Mouse (Mus musculus) forebrain, embryonic 14.5 days (tissue): Measurements from ENCODE around the gene Tedc1. TPM values are rescaled to one million over a fixed set of nuclear protein-coding genes. Genes with fewer than 3 reads are reported as not detected.

ENCODE experiments used
- ATAC-seq: fragments of 200-750 bp; cut with Nextera tagmentation; 2 replicates; pipeline ENCODE4 v1.8.0; 2017; ENCODE audit warnings: mild to moderate bottlenecking, moderate library complexity
- DNase-seq: peaks from one replicate; pipeline ENCODE4 v3.0.0-alpha.2; 2015; ENCODE audit warnings: low spot score
- H3K27ac ChIP-seq: fragments of 300-500 bp; sonication (generic); 2 replicates; pipeline ENCODE4 v1.5.1; 2014; ENCODE audit warnings: low read depth, mild to moderate bottlenecking, control low read depth, low read length, moderate library complexity
- H3K27me3 ChIP-seq: fragments of 300-500 bp; sonication (generic); replicated peaks from 2 replicates; pipeline ENCODE4 v1.6.1; 2014; ENCODE audit warnings: low read length, control low read depth, mixed read lengths; ENCODE audit not compliant: control insufficient read depth, insufficient read depth
- H3K36me3 ChIP-seq: fragments of 300-500 bp; sonication (generic); 2 replicates; pipeline ENCODE4 v1.6.1; 2014; ENCODE audit warnings: low read length, control low read depth; ENCODE audit not compliant: control insufficient read depth, insufficient read depth
- H3K4me1 ChIP-seq: fragments of 300-500 bp; sonication (generic); 2 replicates; pipeline ENCODE4 v1.6.1; 2014; ENCODE audit warnings: antibody characterized with exemption, low read length, control low read depth; ENCODE audit not compliant: control insufficient read depth, insufficient read depth
- H3K4me2 ChIP-seq: fragments of 300-500 bp; sonication (generic); 2 replicates; pipeline ENCODE4 v1.6.1; 2014; ENCODE audit warnings: mild to moderate bottlenecking, control low read depth, low read length
- H3K4me3 ChIP-seq: fragments of 300-500 bp; sonication (generic); 2 replicates; pipeline ENCODE4 v1.5.1; 2014; ENCODE audit warnings: low read depth, low read length, control low read depth
- H3K9ac ChIP-seq: fragments of 300-500 bp; sonication (generic); 2 replicates; pipeline ENCODE4 v1.6.1; 2014; ENCODE audit warnings: mild to moderate bottlenecking, low read length, control low read depth, moderate library complexity
- H3K9me3 ChIP-seq: fragments of 300-500 bp; sonication (generic); replicated peaks from 2 replicates; pipeline ENCODE4 v1.6.1; 2016; ENCODE audit warnings: low read length, control low read depth, mixed read lengths; ENCODE audit not compliant: control insufficient read depth
- WGBS: fragments of 180-500 bp; shearing (Covaris S2); extraction: QIAGEN DNeasy Blood & Tissue Kit; methylation state at CpG from one replicate; pipeline ENCODE4 v1.1.7; 2014; 5-methylcytosine and 5-hydroxymethylcytosine counted together
- polyA plus RNA-seq: library from polyadenylated mRNA; unstranded; fragments of >200 nt; fragmentation: Nextera tagmentation; extraction: Ambion mirVana; gene quantifications from 2 replicates; pipeline ENCODE4 v1.2.1, GENCODE M21; 2014

Tedc1 gene
- polyA plus RNA-seq, 1 experiment from 2014 or later = 9.5 TPM

DNA sequence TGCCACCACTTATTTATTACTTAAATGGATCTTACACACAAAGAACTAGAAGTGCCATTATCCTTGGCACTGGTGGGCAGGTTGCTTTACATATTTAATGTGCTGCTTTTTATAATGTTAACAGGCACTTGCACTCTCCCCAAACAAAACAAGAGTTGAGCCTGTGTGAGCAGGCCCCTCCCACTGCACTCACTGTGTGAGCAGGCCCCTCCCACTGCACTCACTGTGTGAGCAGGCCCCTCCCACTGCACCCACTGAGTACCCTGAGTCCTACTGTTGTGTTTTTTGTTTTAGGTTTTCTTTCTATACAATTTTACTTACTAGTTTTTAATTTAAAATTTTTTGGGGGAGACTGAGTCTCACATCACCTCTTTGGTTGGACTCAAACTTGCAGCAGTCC is 45.8 kb downstream of the Tedc1 start:
- ATAC-seq (no peak), DNase-seq (no peak)
- no peaks in the 10 kb centered on the region for H3K4me1 ChIP-seq
- no peak overlapping the region for H3K9ac ChIP-seq
- no peak overlapping the region for H3K4me2 ChIP-seq
- H3K9me3 ChIP-seq = no peaks in the 10 kb centered on the region
- H3K27me3 ChIP-seq = no peaks in the 10 kb centered on the region
- H3K36me3 ChIP-seq = no peaks in the 10 kb centered on the region
- no peak overlapping the region for H3K27ac ChIP-seq
- H3K4me3 ChIP-seq = no peak overlapping the region

DNA sequence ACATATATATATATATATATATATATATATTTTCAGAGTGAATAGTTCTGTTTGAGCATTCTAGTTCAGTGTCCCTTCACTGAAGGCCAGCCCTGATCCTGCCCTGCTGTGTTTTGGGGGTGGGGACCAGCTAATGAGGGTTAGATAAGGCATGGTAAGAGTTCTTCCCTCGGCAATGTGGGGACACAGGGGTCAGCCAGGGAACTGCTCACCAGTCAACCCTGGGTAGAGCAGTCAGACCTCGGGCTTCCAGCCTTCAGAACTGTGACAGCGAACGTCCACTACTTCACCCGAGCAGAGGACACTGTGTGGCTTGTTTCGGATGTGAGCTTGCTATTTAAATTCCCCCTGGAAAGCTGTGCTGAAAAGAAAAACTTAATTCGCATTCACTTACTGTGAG is 47.3 kb downstream of the Tedc1 start:
- Histone ChIP-seq H3K9me3 (no peaks in the 10 kb centered on the region), H3K4me3 (no peak overlapping the region), H3K27me3 (no peaks in the 10 kb centered on the region), H3K4me1 (no peaks in the 10 kb centered on the region), H3K27ac (no peak overlapping the region), H3K9ac (no peak overlapping the region), H3K4me2 (no peak overlapping the region), H3K36me3 (no peaks in the 10 kb centered on the region)
- WGBS = 75% methylated on average over 7 of the region's 7 CpGs
- ATAC-seq (no peak), DNase-seq (no peak)

DNA sequence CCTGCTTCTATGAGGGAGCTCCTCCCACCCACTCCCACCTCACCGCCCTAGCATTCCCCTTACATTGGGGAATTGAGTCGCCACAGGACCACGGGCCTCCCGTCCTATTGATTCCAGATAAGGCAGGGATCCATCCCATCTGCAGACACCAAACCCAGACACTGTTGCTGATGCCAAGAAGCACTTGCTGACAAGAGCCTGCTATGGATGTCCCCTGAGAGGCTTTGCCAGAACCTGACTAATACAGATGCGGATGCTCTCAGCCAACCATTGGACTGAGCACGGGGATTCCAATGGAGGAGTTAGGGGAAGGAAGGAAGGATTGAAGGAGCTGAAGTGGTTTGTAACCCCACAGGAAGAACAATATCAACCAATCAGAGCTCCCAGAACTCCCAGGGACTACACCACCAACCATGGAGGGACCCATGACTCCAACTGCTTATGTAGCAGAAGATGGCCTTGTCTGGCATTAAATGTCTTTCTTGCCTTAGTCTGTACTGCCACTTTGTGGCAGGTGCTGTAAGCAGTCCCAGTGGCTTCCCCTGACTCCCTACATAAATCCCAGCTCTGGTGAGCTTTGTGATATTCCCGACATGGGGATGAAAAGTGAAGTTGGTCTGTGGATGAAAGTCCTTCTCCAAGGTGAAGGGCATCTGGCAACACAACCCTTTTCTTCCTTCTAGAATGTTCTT is 49.2 kb downstream of the Tedc1 start:
- Histone ChIP-seq H3K4me2 (no peak overlapping the region), H3K27ac (no peak overlapping the region), H3K36me3 (no peaks in the 10 kb centered on the region), H3K4me3 (no peak overlapping the region), H3K4me1 (no peaks in the 10 kb centered on the region), H3K27me3 (no peaks in the 10 kb centered on the region), H3K9me3 (no peaks in the 10 kb centered on the region), H3K9ac (no peak overlapping the region)
- ATAC-seq (no peak), DNase-seq (no peak)
- 89% methylated on average over 7 of the region's 7 CpGs for WGBS

DNA sequence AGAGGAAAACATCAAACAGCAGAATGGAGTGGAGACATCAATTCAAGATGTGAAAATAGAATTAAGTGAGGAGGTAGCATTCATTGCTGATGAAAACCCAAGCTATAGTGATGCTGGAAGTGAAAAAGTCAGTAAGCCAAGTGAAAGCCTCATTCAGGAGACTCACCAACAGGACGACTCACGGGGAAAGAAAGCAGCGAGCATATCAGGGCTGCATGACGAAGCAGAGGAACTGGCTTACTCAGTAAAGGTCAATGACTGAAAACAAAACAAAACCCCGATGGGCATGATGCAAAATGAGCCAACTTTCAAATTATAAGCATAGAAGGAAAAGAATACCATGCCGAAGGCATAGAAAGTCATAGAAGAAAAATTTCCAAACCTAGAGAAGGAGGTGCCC is 51.5 kb downstream of the Tedc1 start:
- H3K4me1 ChIP-seq = no peaks in the 10 kb centered on the region
- H3K4me3 ChIP-seq = no peak overlapping the region
- DNase-seq (no peak), ATAC-seq (no peak)
- no peaks in the 10 kb centered on the region for H3K36me3 ChIP-seq
- H3K9ac ChIP-seq = no peak overlapping the region
- 78% methylated on average over 6 of the region's 6 CpGs for WGBS
- H3K27me3 ChIP-seq = no peaks in the 10 kb centered on the region
- H3K9me3 ChIP-seq = no peaks in the 10 kb centered on the region
- H3K4me2 ChIP-seq = no peak overlapping the region
- H3K27ac ChIP-seq = no peak overlapping the region

DNA sequence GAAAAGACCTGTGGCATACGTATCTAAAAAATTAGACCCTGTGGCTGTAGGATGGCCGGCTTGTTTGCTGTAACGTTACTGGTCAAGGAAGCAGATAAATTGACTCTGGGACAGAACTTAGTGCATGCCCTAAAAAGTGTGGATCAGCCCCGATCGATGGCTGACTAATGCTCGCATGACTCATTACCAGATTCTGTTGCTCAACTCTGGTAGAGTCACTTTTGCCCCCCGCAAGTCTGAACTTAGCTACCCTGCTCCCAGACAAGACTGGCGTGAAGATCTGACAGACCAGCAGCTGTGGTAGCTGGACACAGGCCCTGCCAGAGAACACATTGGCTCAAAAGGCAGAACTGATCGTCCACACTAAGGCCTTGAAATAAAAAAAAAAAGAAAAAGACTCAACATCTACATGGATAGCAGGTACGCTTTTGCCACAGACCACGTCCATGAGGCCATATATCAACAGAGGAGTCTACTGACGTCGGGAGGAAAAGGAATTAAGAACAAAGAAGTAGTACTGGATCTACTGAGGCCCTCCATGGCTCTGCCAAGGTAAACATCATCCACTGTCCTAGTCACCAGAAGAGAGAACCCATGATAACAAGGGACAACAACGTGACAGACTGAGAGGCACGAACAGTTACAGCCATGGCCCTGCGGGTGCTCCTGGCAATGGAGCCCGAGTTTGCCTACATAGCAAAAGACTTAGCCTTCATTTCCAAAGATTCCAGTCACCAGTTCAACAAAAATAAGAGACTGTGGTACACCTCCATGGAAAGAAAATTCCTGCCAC is 54.6 kb downstream of the Tedc1 start:
- H3K36me3 ChIP-seq = no peaks in the 10 kb centered on the region
- ATAC-seq = no peak
- 87% methylated on average over 17 of the region's 17 CpGs for WGBS
- no peak overlapping the region for H3K4me3 ChIP-seq
- H3K4me1 ChIP-seq = no peaks in the 10 kb centered on the region
- H3K9ac ChIP-seq = no peak overlapping the region
- no peak overlapping the region for H3K27ac ChIP-seq
- H3K4me2 ChIP-seq = no peak overlapping the region
- DNase-seq = no peak
- H3K9me3 ChIP-seq = no peaks in the 10 kb centered on the region
- H3K27me3 ChIP-seq = no peaks in the 10 kb centered on the region

DNA sequence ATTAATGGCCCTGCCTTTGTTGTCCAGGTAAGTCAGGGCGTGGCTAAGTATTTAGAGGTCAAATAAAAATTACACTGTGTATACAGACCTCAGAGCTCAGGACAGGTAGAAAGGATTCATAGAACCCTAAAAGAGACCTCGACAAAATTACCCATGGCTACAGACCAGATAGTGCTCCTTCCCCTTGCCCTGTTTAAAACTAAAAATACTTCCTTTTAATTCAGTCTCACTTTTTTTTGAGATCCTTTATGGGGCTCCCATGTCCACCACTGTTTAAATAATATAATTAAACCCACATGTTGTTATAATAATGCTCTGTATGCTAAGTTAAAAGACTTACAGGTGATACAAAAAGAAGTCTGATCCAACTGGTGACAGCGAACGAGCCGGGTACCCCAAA is 55.6 kb downstream of the Tedc1 start:
- H3K27me3 ChIP-seq = no peaks in the 10 kb centered on the region
- no peaks in the 10 kb centered on the region for H3K9me3 ChIP-seq
- no peak overlapping the region for H3K4me2 ChIP-seq
- ATAC-seq (no peak), DNase-seq (no peak)
- H3K27ac ChIP-seq = no peak overlapping the region
- H3K36me3 ChIP-seq = no peaks in the 10 kb centered on the region
- WGBS = 94% methylated on average over 5 of the region's 5 CpGs
- H3K9ac ChIP-seq = no peak overlapping the region
- H3K4me3 ChIP-seq = no peak overlapping the region
- no peaks in the 10 kb centered on the region for H3K4me1 ChIP-seq

DNA sequence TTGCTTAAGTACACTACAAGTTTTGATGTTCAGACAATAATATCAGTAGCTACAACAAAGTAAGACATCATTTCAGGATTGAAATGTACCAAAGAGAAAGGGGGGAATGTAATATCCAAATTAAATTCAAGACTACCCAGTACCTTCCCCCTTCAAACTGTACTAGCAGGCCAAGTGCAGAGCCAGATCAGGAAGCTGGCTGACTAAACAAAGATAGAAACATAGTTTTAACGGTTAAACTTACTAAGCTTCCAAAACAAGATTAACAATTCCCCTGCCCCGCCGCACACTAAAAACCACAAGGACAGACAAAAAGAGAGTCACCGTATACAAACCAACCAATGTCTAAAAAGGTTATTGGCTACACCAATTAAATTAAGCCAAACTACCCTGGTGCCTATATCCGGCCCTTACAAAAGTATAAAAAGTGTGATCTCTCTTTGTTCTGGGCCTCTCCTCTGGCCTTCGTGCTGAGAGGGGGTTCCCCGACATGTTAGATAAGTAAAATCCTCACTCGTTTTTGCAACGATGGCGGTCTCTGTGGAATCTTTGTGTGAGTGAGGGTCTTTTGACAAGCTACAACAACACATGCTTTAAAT is 56.2 kb downstream of the Tedc1 start:
- WGBS = 88% methylated on average over 10 of the region's 10 CpGs
- DNase-seq (no peak), ATAC-seq (no peak)
- H3K4me3 ChIP-seq = no peak overlapping the region
- no peaks in the 10 kb centered on the region for H3K9me3 ChIP-seq
- H3K27ac ChIP-seq = no peak overlapping the region
- no peaks in the 10 kb centered on the region for H3K4me1 ChIP-seq
- no peaks in the 10 kb centered on the region for H3K36me3 ChIP-seq
- H3K27me3 ChIP-seq = no peaks in the 10 kb centered on the region
- no peak overlapping the region for H3K9ac ChIP-seq
- H3K4me2 ChIP-seq = no peak overlapping the region

DNA sequence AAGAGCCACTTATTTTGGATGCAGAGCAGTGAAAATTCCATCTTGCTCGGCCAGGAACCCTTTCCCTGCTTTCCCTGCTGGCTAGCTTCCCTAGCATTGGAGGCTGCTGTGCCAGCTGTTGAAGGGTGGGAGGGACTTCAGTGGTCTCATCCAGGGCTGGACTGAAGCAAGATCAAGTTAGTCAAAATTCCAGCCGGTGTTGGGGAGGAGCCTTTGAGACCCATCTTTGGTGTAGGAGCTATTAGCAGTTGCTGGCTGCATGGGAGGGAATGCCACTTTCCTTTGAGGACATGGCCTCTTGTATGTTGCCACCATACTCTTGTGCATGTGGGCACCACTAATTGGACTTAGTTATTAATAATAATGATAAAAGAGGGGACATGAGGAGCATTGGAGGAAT is 57.0 kb downstream of the Tedc1 start:
- DNase-seq = no peak
- WGBS = 78% methylated on average over 2 of the region's 2 CpGs

More for the DNA sequence above, 57.0 kb downstream of the Tedc1 start:
- H3K9me3 ChIP-seq = no peaks in the 10 kb centered on the region
- no peak overlapping the region for H3K27ac ChIP-seq
- no peaks in the 10 kb centered on the region for H3K36me3 ChIP-seq
- no peak for ATAC-seq
- H3K4me3 ChIP-seq = no peak overlapping the region
- no peaks in the 10 kb centered on the region for H3K27me3 ChIP-seq
- H3K4me2 ChIP-seq = no peak overlapping the region
- no peak overlapping the region for H3K9ac ChIP-seq
- H3K4me1 ChIP-seq = no peaks in the 10 kb centered on the region
